Mouse (Mus musculus) adrenal gland, postnatal 36 days (tissue): Measurements from ENCODE around the gene Pax9. TPM values are rescaled to one million over a fixed set of nuclear protein-coding genes. Genes with fewer than 3 reads are reported as not detected.

ENCODE experiments used
- DNase-seq, 2 experiments: peaks; one replicate each; pipeline ENCODE4 v3.0.0; 2021; ENCODE audit warnings: mixed read lengths in 1 of 2
- long read RNA-seq, 2 experiments: library from polyadenylated mRNA; stranded (forward); transcript quantifications; one replicate each; pipeline ENCODE4 v2.0.0; 2021; ENCODE audit warnings: borderline sequencing depth in 2 of 2
- total RNA-seq, 2 experiments: library from RNA; stranded (reverse); gene quantifications; 2 replicates each; pipeline ENCODE4 v1.2.3; 2021

Gene Pax9
- total RNA-seq = under 1 TPM in 1 of 2 experiments, not detected in 1; 0.07 TPM
- long read RNA-seq, experiment 1 = 0 reads
- long read RNA-seq, experiment 2 = 0 reads

GRCm38 (mm10) chr12:56691427-56692079 lies at the start of gene Pax9:
Pax9 (plus strand) TSS chr12:56691767.
- no peak for DNase-seq

- no peak for DNase-seq
Observed at GRCm38 (mm10) chr12:56669451-56670122, 22.0 kb upstream of the Pax9 start.

GRCm38 (mm10) chr12:56670795-56671194 lies 20.8 kb upstream of the Pax9 start:
- no peak for DNase-seq

- DNase-seq = peak; percentile 28 to 33
Observed at GRCm38 (mm10) chr12:56674726-56675125, 16.8 kb upstream of the Pax9 start.

- DNase-seq = no peak
Observed at GRCm38 (mm10) chr12:56677620-56678019, 13.9 kb upstream of the Pax9 start.

- peak; percentile 13 to 18 for DNase-seq
Observed at GRCm38 (mm10) chr12:56681096-56681811, 10.3 kb upstream of the Pax9 start.

- no peak for DNase-seq
Observed at GRCm38 (mm10) chr12:56687640-56688481, 3.7 kb upstream of the Pax9 start.

GRCm38 (mm10) chr12:56688482-56688840 lies 3.1 kb upstream of the Pax9 start:
- no peak for DNase-seq

- no peak for DNase-seq
Observed at GRCm38 (mm10) chr12:56688920-56689319, 2.6 kb upstream of the Pax9 start.

GRCm38 (mm10) chr12:56689331-56689730 lies 2.2 kb upstream of the Pax9 start:
- no peak for DNase-seq

- DNase-seq = peak in 1 of 2 experiments; percentile 17
Observed at GRCm38 (mm10) chr12:56689736-56690135, 1.8 kb upstream of the Pax9 start.

GRCm38 (mm10) chr12:56690366-56690765 lies 1.2 kb upstream of the Pax9 start:
- DNase-seq = no peak

- no peak for DNase-seq
Observed at GRCm38 (mm10) chr12:56691001-56691400, 566 bp upstream of the Pax9 start.

- DNase-seq = no peak
Observed at GRCm38 (mm10) chr12:56692536-56692935, 969 bp downstream of the Pax9 start.

- DNase-seq = no peak
Observed at GRCm38 (mm10) chr12:56693411-56694098, 2.0 kb downstream of the Pax9 start.

- no peak for DNase-seq
Observed at GRCm38 (mm10) chr12:56694361-56694760, 2.8 kb downstream of the Pax9 start.

GRCm38 (mm10) chr12:56694936-56695335 lies 3.4 kb downstream of the Pax9 start:
- no peak for DNase-seq

GRCm38 (mm10) chr12:56695358-56696173 lies 4.0 kb downstream of the Pax9 start:
- DNase-seq = peak; percentile 61 to 78

- peak in 1 of 2 experiments; percentile 13 for DNase-seq
Observed at GRCm38 (mm10) chr12:56696174-56697010, 4.8 kb downstream of the Pax9 start.
